Mouse (Mus musculus): ENCODE data around the gene Slc25a39.
"Not testable (repeated sequence)": the region's sequence is repeated elsewhere in the genome, so short reads cannot be mapped to it uniquely, and the experiment has no call there.

The Slc25a39 gene

DNA sequence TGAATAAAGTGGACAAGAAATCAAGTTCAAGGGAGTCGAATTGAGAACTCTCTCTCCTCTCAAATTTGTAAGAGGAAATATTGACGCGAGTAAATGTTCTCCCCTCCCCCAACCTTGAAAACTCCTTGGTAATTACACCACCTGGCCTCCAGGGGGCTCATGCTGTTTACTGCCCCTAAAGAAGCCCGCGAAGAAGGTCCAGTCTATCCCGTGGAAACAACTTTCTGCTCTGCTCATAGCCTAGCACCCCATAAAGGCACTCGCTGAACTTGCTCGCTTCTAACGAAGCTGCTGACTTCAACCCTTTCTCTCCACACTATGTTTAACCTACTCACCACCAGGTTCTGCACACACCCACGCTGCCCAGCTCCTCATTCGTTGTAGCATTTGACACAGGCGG, 30.6 kb downstream of the Slc25a39 start:
- TF ChIP-seq GATA4 (IDR thresholded peaks at IDR 0.05; ENCODE audit: insufficient replicate concordance, low read length), result no peak

DNA sequence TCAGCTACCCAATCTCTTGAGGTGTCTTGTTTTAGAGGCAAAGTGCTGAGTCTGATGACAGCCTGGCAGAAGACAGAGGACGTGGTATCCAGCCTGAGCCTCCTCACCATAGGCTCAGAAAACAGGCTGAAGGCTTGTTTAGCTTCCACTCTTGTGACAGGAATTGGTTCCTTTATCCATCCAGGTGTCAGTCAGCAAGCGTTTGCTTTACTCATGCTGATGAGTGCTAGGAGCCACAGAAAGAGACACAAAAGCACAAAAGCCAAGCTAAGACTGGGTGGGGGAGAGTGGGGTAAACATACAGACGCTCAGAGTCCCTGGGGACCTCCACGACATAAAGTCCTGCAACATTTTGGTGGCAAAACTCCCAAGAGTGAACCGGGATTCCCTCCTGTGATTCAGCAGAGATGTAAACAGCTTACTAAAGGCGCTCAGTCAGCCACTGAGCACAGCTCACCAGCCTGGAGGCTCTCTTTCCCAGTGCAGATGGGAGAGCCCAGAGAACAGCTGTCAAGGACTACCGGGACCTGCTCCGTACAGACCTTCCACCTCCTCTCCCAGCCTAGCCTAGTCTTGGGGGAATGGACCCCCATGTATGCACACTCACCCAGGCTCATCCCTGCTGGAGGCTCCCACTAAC, 31.4 kb downstream of the Slc25a39 start:
- TF ChIP-seq GATA4 (IDR thresholded peaks at IDR 0.05; ENCODE audit: insufficient replicate concordance, low read length), result no peak

- TF ChIP-seq GATA4 (IDR thresholded peaks at IDR 0.05; ENCODE audit: insufficient replicate concordance, low read length), result no peak
Observed at GRCm38 (mm10) chr11:102375196-102376173, 32.3 kb downstream of the Slc25a39 start.

- no peak for TF ChIP-seq GATA4 (IDR thresholded peaks at IDR 0.05; ENCODE audit: insufficient replicate concordance, low read length)
Observed at GRCm38 (mm10) chr11:102374108-102374725, 33.5 kb downstream of the Slc25a39 start.

DNA sequence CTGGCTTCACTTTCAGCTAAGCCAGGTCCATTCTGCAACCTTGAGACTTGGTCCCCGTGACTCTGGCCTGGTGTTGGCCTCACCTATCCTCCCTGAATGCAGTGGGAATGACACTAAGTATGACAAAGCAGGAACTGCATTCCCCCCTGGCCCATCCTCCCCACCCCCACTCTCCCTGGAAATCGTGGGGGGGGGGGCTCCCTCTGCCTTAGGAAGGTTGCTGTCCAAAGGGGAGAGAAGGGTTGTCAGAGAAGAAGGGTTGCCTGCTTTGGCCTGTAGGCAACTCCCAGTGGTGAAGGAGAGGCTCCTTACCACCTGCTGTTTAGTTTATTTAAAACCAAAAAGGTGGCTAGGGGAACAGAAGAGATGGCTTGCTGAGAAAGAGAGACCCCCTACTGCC, 34.1 kb downstream of the Slc25a39 start:
- TF ChIP-seq GATA4 (IDR thresholded peaks at IDR 0.05; ENCODE audit: insufficient replicate concordance, low read length), result no peak

DNA sequence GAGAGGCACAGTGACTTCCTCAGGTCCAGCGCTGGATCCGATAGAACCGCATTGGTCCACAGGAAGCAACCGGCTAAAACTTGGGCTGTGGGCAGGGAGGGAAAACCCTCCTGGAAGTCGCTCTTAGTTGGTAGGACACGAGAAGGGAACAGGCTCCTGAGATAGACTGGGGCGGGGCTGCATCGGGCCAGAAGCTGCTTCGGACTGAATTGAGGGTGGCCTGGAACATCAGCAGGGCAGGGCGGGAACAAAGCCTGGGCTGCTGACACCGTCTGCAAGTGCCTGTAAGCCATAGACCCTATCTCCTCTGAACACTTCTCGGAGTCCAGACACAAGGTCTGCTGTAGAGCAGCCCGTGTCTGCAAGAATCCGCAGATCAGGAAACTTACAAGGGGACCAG, 34.8 kb downstream of the Slc25a39 start:
- TF ChIP-seq GATA4 (IDR thresholded peaks at IDR 0.05; ENCODE audit: insufficient replicate concordance, low read length), result no peak

DNA sequence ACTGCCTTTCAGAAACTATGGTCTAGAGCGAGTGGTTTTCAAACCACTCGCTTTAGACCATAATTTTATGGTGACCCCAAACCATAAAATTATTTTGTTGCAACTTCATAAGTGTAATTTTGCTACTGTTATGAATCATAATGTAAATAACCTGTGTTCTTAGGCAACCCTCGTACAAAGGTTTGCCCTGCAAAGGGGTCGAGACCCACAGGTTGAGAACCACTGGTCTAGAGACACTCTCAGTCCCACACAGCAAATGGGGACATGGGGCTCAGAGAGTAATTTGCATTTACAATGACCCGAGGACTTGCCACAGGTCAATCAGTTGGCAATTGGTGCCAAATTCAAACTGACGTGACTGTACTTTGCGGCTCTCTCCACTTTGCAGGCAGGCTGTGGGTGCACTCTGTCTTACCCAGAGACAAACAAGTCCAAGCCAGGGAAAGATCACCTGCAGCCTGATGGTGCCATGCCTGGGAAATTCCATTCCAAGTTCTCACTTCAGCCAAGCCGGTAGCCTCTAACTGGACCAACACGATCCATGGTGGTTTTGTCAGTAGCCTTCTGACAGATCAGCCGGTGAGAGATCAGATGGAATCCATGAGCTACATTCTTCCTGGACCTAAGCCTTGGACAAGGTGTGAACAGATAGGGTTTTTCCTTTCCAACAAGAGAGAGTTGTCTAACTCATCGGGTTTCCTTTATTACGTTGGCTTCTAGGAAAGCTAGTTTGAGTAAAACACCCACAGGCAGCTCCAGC, 35.6 kb downstream of the Slc25a39 start:
- TF ChIP-seq GATA4 (IDR thresholded peaks at IDR 0.05; ENCODE audit: insufficient replicate concordance, low read length), result no peak

GRCm38 (mm10) chr11:102370285-102370684, 37.5 kb downstream of the Slc25a39 start:
- no peak for TF ChIP-seq GATA4 (IDR thresholded peaks at IDR 0.05; ENCODE audit: insufficient replicate concordance, low read length)

DNA sequence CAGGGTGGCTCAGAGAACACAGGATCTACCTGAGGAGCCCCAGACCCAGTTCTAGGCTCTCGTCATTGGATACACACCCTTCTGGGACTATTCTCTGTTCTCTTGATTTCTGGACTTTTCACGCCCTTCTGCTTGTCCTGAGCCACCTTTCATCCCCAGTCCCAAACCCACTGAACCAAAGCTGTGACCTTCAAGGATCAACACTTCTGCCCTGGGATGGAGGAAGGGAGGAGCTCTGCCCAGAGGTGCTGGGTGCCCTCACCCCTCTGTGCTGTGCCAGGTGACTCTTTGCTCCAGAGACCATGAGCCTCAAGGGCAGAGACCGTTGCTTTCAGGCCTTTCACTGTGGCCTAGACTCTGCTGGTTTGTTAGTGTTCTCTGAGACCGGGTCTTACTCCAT, 38.5 kb downstream of the Slc25a39 start:
- TF ChIP-seq GATA4 (IDR thresholded peaks at IDR 0.05; ENCODE audit: insufficient replicate concordance, low read length), result no peak

- TF ChIP-seq GATA4 (IDR thresholded peaks at IDR 0.05; ENCODE audit: insufficient replicate concordance, low read length), result no peak
Observed at GRCm38 (mm10) chr11:102368347-102368746, 39.4 kb downstream of the Slc25a39 start.

DNA sequence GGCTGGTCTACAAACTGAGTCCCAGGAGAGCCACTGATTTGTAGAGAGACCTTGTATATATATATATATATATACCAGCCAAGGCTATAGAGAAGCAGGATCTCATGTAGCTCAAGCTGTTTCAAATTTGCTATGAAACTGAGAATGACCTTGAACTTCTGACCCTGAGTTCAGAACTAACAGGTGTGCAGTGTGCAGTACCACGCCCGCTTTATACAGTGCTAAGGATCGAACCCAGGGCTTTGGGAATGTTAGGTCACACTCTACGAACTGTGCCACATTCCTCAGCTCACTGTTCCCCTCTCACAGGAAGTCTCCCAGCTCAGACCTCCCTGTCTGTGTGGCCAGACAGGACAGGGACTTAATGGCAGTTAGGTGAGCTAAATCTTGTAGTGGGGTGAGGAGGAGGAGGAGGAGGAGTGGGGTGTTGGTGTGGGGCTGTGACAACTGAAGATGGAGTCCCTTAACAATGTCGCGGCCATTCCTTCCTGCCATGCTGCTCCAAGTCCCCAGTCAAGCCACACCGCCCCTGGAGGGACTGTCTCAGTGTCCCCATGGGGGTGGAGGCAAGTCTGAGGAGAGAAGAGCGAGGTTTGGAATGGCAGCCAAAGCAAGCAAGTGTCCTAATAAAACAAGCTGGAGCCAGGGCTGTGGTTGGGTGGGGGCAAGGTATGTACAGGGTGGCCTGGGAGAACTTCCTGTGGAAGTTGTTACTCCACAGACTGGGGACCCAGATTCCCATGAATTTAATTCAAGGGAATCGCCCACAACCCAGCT, 40.1 kb downstream of the Slc25a39 start:
- TF ChIP-seq GATA4 (IDR thresholded peaks at IDR 0.05; ENCODE audit: insufficient replicate concordance, low read length), result no peak

DNA sequence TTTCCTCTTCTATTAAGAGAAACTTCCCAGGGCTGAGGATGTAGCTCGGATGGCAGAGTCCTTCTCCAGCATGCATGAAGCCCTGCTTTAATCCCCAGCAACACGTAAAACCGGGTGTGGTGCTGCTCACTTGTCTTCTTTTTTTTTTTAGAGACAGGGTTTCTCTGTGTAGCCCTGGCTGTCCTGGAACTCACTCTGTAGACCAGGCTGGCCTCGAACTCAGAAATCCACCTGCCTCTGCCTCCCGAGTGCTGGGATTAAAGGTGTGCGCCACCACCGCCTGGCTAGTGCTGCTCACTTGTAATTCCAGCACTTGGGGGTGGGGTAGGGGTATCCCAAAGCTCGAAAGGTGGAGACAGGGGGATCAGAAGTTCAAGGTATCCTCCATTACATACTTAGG, 41.6 kb downstream of the Slc25a39 start, which contains the start of gene Slc4a1:
Gene Slc4a1 (minus strand): TSS at position 101 of the 400 bp plus-strand sequence.
- TF ChIP-seq GATA4 (IDR thresholded peaks at IDR 0.05; ENCODE audit: insufficient replicate concordance, low read length), result not testable (repeated sequence)

GRCm38 (mm10) chr11:102365699-102366098, 42.0 kb downstream of the Slc25a39 start:
- no peak for TF ChIP-seq GATA4 (IDR thresholded peaks at IDR 0.05; ENCODE audit: insufficient replicate concordance, low read length)

Measured in liver, adult (tissue).